Mouse (Mus musculus) lung, embryonic 16.5 days (tissue): ENCODE measurements at regions not wholly inside any gene's neighbourhood (a gene's known extent, or its start where the extent isn't known, plus 50 kb on each side); places are given as distances from the start of the nearest gene placed in this dataset.

ENCODE experiments used
- ATAC-seq: fragments of 200-750 bp; cut with Nextera tagmentation; 2 replicates; pipeline ENCODE4 v1.8.0; 2017; ENCODE audit warnings: low read depth, mild to moderate bottlenecking, moderate library complexity
- H3K27ac ChIP-seq: fragments of 300-500 bp; sonication (generic); 2 replicates; pipeline ENCODE4 v1.5.1; 2014; ENCODE audit warnings: mild to moderate bottlenecking, control low read depth, low read length
- H3K27me3 ChIP-seq: fragments of 300-500 bp; sonication (generic); 2 replicates; pipeline ENCODE4 v1.6.1; 2014; ENCODE audit warnings: low read depth, low read length, mixed read lengths; ENCODE audit not compliant: control insufficient read depth, insufficient read depth
- H3K36me3 ChIP-seq: fragments of 300-500 bp; sonication (generic); 2 replicates; pipeline ENCODE4 v1.6.1; 2014; ENCODE audit warnings: low read length; ENCODE audit not compliant: control insufficient read depth, insufficient read depth
- H3K4me1 ChIP-seq: fragments of 300-500 bp; sonication (generic); replicated peaks from 2 replicates; pipeline ENCODE4 v1.6.1; 2014; ENCODE audit warnings: low read length, mixed read lengths; ENCODE audit not compliant: control insufficient read depth, insufficient read depth
- H3K4me2 ChIP-seq: fragments of 300-500 bp; sonication (generic); 2 replicates; pipeline ENCODE4 v1.6.1; 2014; ENCODE audit warnings: low read depth, low read length, control low read depth
- H3K4me3 ChIP-seq: fragments of 300-500 bp; sonication (generic); 2 replicates; pipeline ENCODE4 v1.5.1; 2014; ENCODE audit warnings: mild to moderate bottlenecking, low read length, control low read depth
- H3K9ac ChIP-seq: fragments of 300-500 bp; sonication (generic); 2 replicates; pipeline ENCODE4 v1.6.1; 2014; ENCODE audit warnings: low read length, control low read depth
- H3K9me3 ChIP-seq: fragments of 300-500 bp; sonication (generic); 2 replicates; pipeline ENCODE4 v1.6.1; 2016; ENCODE audit warnings: low read length; ENCODE audit not compliant: control insufficient read depth
- WGBS: fragments of 180-500 bp; shearing (Covaris S2); extraction: QIAGEN DNeasy Blood & Tissue Kit; methylation state at CpG from one replicate; pipeline ENCODE4 v1.1.7; 2014; 5-methylcytosine and 5-hydroxymethylcytosine counted together

- H3K27me3 ChIP-seq = no peaks in the 10 kb centered on the region
- H3K4me2 ChIP-seq = no peak overlapping the region
- no peak overlapping the region for H3K9ac ChIP-seq
- H3K27ac ChIP-seq = no peak overlapping the region
- no peaks in the 10 kb centered on the region for H3K36me3 ChIP-seq
- WGBS = 45% methylated on average over 2 of the region's 2 CpGs
- no peaks in the 10 kb centered on the region for H3K4me1 ChIP-seq
- no peak for ATAC-seq
- no peak overlapping the region for H3K4me3 ChIP-seq
- no peaks in the 10 kb centered on the region for H3K9me3 ChIP-seq
These were observed 188.7 kb downstream of the Sec16b start for GRCm38 (mm10) chr1:157695198-157695597.

- Histone ChIP-seq H3K36me3 (no peaks in the 10 kb centered on the region), H3K9ac (no peak overlapping the region), H3K9me3 (no peaks in the 10 kb centered on the region), H3K27me3 (no peaks in the 10 kb centered on the region), H3K27ac (no peak overlapping the region), H3K4me2 (no peak overlapping the region), H3K4me1 (0 out of 2 replicates have a peak, but pooled peaks cover 2% of the 10 kb centered on the region), H3K4me3 (no peak overlapping the region)
- WGBS = 50% methylated on average over 6 of the region's 6 CpGs
- no peak for ATAC-seq
These were observed 197.1 kb downstream of the Sec16b start for GRCm38 (mm10) chr1:157703639-157704038.

- Histone ChIP-seq H3K4me2 (no peak overlapping the region), H3K36me3 (no peaks in the 10 kb centered on the region), H3K27me3 (no peaks in the 10 kb centered on the region), H3K9ac (no peak overlapping the region), H3K4me1 (0 out of 2 replicates have a peak, but pooled peaks cover 2% of the 10 kb centered on the region), H3K9me3 (no peaks in the 10 kb centered on the region), H3K4me3 (no peak overlapping the region), H3K27ac (no peak overlapping the region)
- 36% methylated on average over 4 of the region's 4 CpGs for WGBS
- peak; percentile 91 for ATAC-seq
These were observed 198.8 kb downstream of the Sec16b start for GRCm38 (mm10) chr1:157705364-157705763.

GRCm38 (mm10) chr1:157707256-157707655, 200.7 kb downstream of the Sec16b start:
- Histone ChIP-seq H3K9ac (no peak overlapping the region), H3K4me2 (no peak overlapping the region), H3K9me3 (no peaks in the 10 kb centered on the region), H3K27me3 (no peaks in the 10 kb centered on the region), H3K4me1 (0 out of 2 replicates have a peak, but pooled peaks cover 2% of the 10 kb centered on the region), H3K4me3 (no peak overlapping the region), H3K36me3 (no peaks in the 10 kb centered on the region), H3K27ac (no peak overlapping the region)
- no peak for ATAC-seq
- WGBS = 81% methylated on average over 2 of the region's 2 CpGs

GRCm38 (mm10) chr1:157709117-157709516, 202.6 kb downstream of the Sec16b start:
- 0 out of 2 replicates have a peak, but pooled peaks cover 2% of the 10 kb centered on the region for H3K4me1 ChIP-seq
- no peak for ATAC-seq
- H3K36me3 ChIP-seq = no peaks in the 10 kb centered on the region
- no peak overlapping the region for H3K4me2 ChIP-seq
- no peak overlapping the region for H3K9ac ChIP-seq
- no peak overlapping the region for H3K4me3 ChIP-seq
- no peaks in the 10 kb centered on the region for H3K27me3 ChIP-seq
- 71% methylated on average over 6 of the region's 6 CpGs for WGBS
- H3K27ac ChIP-seq = no peak overlapping the region
- H3K9me3 ChIP-seq = no peaks in the 10 kb centered on the region

- no peaks in the 10 kb centered on the region for H3K9me3 ChIP-seq
- no peak for ATAC-seq
- H3K36me3 ChIP-seq = no peaks in the 10 kb centered on the region
- no peak overlapping the region for H3K4me3 ChIP-seq
- WGBS = 66% methylated on average over 2 of the region's 2 CpGs
- H3K27ac ChIP-seq = no peak overlapping the region
- no peak overlapping the region for H3K9ac ChIP-seq
- no peak overlapping the region for H3K4me2 ChIP-seq
- no peaks in the 10 kb centered on the region for H3K4me1 ChIP-seq
- no peaks in the 10 kb centered on the region for H3K27me3 ChIP-seq
These were observed 204.3 kb downstream of the Sec16b start for GRCm38 (mm10) chr1:157710870-157711269.

- no peaks in the 10 kb centered on the region for H3K36me3 ChIP-seq
- no peak overlapping the region for H3K9ac ChIP-seq
- no peak overlapping the region for H3K4me2 ChIP-seq
- no peaks in the 10 kb centered on the region for H3K27me3 ChIP-seq
- H3K4me1 ChIP-seq = no peaks in the 10 kb centered on the region; the same call in 1 of the 2 replicates
- ATAC-seq = no peak
- no peak overlapping the region for H3K27ac ChIP-seq
- 26% methylated on average over 2 of the region's 2 CpGs for WGBS
- H3K4me3 ChIP-seq = no peak overlapping the region
- no peaks in the 10 kb centered on the region for H3K9me3 ChIP-seq
These were observed 206.0 kb downstream of the Sec16b start for GRCm38 (mm10) chr1:157712519-157712918.

GRCm38 (mm10) chr1:157713851-157714250, 207.3 kb downstream of the Sec16b start:
- WGBS = 72% methylated on average over 7 of the region's 7 CpGs
- Histone ChIP-seq H3K36me3 (no peaks in the 10 kb centered on the region), H3K27me3 (no peaks in the 10 kb centered on the region), H3K27ac (no peak overlapping the region), H3K9me3 (no peaks in the 10 kb centered on the region), H3K4me3 (no peak overlapping the region), H3K4me2 (no peak overlapping the region), H3K9ac (no peak overlapping the region), H3K4me1 (no peaks in the 10 kb centered on the region; the same call in 1 of the 2 replicates)
- ATAC-seq = no peak

GRCm38 (mm10) chr1:157715632-157716031, 209.1 kb downstream of the Sec16b start:
- no peaks in the 10 kb centered on the region; the same call in 1 of the 2 replicates for H3K4me1 ChIP-seq
- 50% methylated on average over 3 of the region's 3 CpGs for WGBS
- H3K9me3 ChIP-seq = no peaks in the 10 kb centered on the region
- no peaks in the 10 kb centered on the region for H3K36me3 ChIP-seq
- H3K4me3 ChIP-seq = no peak overlapping the region
- H3K9ac ChIP-seq = no peak overlapping the region
- no peak overlapping the region for H3K27ac ChIP-seq
- H3K4me2 ChIP-seq = no peak overlapping the region
- no peaks in the 10 kb centered on the region for H3K27me3 ChIP-seq
- no peak for ATAC-seq

- H3K9ac ChIP-seq = no peak overlapping the region
- H3K27me3 ChIP-seq = no peaks in the 10 kb centered on the region
- no peak overlapping the region for H3K4me2 ChIP-seq
- no peaks in the 10 kb centered on the region; the same call in 1 of the 2 replicates for H3K4me1 ChIP-seq
- no peaks in the 10 kb centered on the region for H3K36me3 ChIP-seq
- no peak overlapping the region for H3K27ac ChIP-seq
- no peaks in the 10 kb centered on the region for H3K9me3 ChIP-seq
- WGBS = 18% methylated on average over 5 of the region's 5 CpGs
- ATAC-seq = no peak; the same call in 1 of the 2 replicates
- no peak overlapping the region for H3K4me3 ChIP-seq
These were observed 210.6 kb downstream of the Sec16b start for GRCm38 (mm10) chr1:157717131-157717530.
